Mouse (Mus musculus) cortical plate, adult 2 months (tissue): Measurements from ENCODE around the gene Trim8.

Experiments used
- CTCF ChIP-seq: fragments of 200-500 bp; IDR thresholded peaks from 2 replicates; pipeline ENCODE4 v1.5.1; 2011; ENCODE audit warnings: mild to moderate bottlenecking, control low read depth, low read length; ENCODE audit not compliant: insufficient read depth; ENCODE audit errors: extremely low read depth
- POLR2A ChIP-seq: fragments of 200-500 bp; IDR thresholded peaks from 2 replicates; pipeline ENCODE4 v1.6.1; 2011; ENCODE audit warnings: mild to moderate bottlenecking, low read length, control low read depth; ENCODE audit not compliant: insufficient read depth; ENCODE audit errors: extremely low read depth

GRCm38 (mm10) chr19:46514387-46514786, 12.9 kb downstream of the Trim8 start:
- no peak for TF ChIP-seq CTCF
- no peak for TF ChIP-seq POLR2A
